Mouse (Mus musculus): ENCODE results near the gene Nr1h2. TPM values are rescaled to one million over a fixed set of nuclear protein-coding genes. Genes with fewer than 3 reads are reported as not detected.
A peak's percentile ranks its signal among the peaks of the same experiment; 100 is the strongest.

The Nr1h2 gene
- total and polyA plus RNA-seq, 3 experiments: 49.7 to 84.8 (median 53.7) TPM

DNA sequence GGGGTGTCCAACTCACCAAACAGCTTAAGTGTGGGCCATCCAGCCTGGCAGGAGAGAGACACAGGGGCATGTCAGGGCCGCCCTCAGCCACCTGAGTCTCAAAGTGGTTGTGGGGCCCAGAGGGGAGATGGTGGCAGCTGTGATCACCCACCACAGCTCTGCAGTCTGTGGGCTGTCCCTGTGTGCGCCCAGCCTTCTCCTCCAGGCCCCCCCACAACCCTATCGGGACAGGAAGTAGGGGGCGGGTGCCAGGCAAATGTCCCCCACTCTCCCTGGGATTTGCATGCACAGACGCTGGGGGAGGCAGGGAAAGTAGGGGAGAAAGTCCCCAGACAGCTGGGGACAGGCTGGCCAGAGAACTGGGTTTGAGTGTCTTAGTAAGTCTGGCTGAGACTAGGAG lies 22.5 kb downstream of the Nr1h2 start:
- no peaks in the 10 kb centered on the region for H3K79me2 ChIP-seq (replicated peaks; ENCODE audit: control insufficient read depth, insufficient read depth, low read length)
- no peak for DNase-seq
- no peak overlapping the region for H3K9ac ChIP-seq (ENCODE audit: low read depth, low read length)
- H3K27me3 ChIP-seq (ENCODE audit: control insufficient read depth, insufficient read depth, low read length): no peaks in the 10 kb centered on the region
- TF ChIP-seq POLR2A (IDR thresholded peaks at IDR 0.05; ENCODE audit: insufficient read depth, low read depth, low read length) (no peak), EP300 (IDR thresholded peaks at IDR 0.05; ENCODE audit: insufficient read depth, low read depth, low read length) (no peak), CTCF (IDR thresholded peaks at IDR 0.05) (no peak)
- intact Hi-C loops (cut with DNase I): no loop called here
- H3K27ac ChIP-seq: no peak overlapping the region
- H3K4me1 ChIP-seq (ENCODE audit: control insufficient read depth, insufficient read depth, low read length): no peaks in the 10 kb centered on the region
- no peak overlapping the region for H3K4me3 ChIP-seq
- no peaks in the 10 kb centered on the region for H3K36me3 ChIP-seq (ENCODE audit: control insufficient read depth, insufficient read depth, low read length)
- 26% methylated on average over 5 of the region's 5 CpGs for WGBS

DNA sequence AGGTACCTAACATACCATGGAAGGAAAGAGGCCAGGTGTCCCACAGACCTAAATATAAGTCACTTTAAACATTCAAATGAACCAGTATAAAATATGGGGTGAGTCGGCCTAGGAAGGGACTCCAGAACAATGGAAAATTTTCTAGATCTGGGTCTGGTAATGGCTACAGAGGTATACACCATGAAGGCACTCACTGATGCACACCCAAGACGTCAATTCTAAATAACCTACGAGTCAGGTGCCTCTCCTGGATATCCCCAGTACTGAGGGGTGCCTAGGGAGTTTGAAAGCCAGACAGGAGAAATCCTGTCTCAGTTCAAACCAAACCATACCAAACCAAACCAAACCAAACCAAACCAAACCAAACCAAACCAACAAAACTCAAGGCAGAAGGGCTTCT lies 23.2 kb downstream of the Nr1h2 start:
- Histone ChIP-seq H3K36me3 (ENCODE audit: control insufficient read depth, insufficient read depth, low read length) (no peaks in the 10 kb centered on the region), H3K79me2 (replicated peaks; ENCODE audit: control insufficient read depth, insufficient read depth, low read length) (no peaks in the 10 kb centered on the region), H3K4me1 (ENCODE audit: control insufficient read depth, insufficient read depth, low read length) (peaks cover under 1% of the 10 kb centered on the region), H3K27ac (no peak overlapping the region), H3K27me3 (ENCODE audit: control insufficient read depth, insufficient read depth, low read length) (no peaks in the 10 kb centered on the region), H3K9ac (ENCODE audit: low read depth, low read length) (no peak overlapping the region), H3K4me3 (no peak overlapping the region)
- DNase-seq: no peak
- intact Hi-C loops (cut with DNase I): no loop called here
- WGBS: 79% methylated on average over 3 of the region's 3 CpGs
- TF ChIP-seq POLR2A (IDR thresholded peaks at IDR 0.05; ENCODE audit: insufficient read depth, low read depth, low read length) (no peak), EP300 (IDR thresholded peaks at IDR 0.05; ENCODE audit: insufficient read depth, low read depth, low read length) (no peak), CTCF (IDR thresholded peaks at IDR 0.05) (no peak)

DNA sequence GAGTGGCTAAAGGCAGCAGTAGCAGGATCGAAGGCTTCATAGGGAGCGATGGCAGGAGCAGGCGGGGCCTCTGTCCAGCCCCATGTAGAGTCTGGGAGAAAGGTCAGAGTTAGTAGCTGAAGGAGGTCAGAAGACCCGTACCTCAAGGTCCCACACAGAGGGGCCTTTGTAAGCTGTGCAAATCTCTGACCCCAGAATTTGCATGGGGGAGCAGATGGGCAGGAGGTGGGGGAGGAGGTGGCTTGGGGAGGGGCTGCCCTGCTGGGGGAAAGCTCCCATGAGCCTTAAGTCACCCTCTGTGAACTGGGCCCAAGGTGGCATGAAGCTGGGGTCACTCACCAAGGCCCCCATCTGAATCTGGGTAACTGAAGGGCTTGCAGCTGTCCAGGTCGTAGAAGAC lies 24.2 kb downstream of the Nr1h2 start:
- no peaks in the 10 kb centered on the region for H3K79me2 ChIP-seq (replicated peaks; ENCODE audit: control insufficient read depth, insufficient read depth, low read length)
- no peak overlapping the region for H3K27ac ChIP-seq
- DNase-seq: no peak
- H3K4me1 ChIP-seq (ENCODE audit: control insufficient read depth, insufficient read depth, low read length): peaks cover 4% of the 10 kb centered on the region
- no peaks in the 10 kb centered on the region for H3K36me3 ChIP-seq (ENCODE audit: control insufficient read depth, insufficient read depth, low read length)
- TF ChIP-seq CTCF (IDR thresholded peaks at IDR 0.05) (no peak), POLR2A (IDR thresholded peaks at IDR 0.05; ENCODE audit: insufficient read depth, low read depth, low read length) (no peak)
- H3K27me3 ChIP-seq (ENCODE audit: control insufficient read depth, insufficient read depth, low read length): no peaks in the 10 kb centered on the region
- intact Hi-C loops (cut with DNase I): no loop called here
- no peak overlapping the region for H3K9ac ChIP-seq (ENCODE audit: low read depth, low read length)
- H3K4me3 ChIP-seq: no peak overlapping the region
- WGBS: 73% methylated on average over 5 of the region's 5 CpGs

DNA sequence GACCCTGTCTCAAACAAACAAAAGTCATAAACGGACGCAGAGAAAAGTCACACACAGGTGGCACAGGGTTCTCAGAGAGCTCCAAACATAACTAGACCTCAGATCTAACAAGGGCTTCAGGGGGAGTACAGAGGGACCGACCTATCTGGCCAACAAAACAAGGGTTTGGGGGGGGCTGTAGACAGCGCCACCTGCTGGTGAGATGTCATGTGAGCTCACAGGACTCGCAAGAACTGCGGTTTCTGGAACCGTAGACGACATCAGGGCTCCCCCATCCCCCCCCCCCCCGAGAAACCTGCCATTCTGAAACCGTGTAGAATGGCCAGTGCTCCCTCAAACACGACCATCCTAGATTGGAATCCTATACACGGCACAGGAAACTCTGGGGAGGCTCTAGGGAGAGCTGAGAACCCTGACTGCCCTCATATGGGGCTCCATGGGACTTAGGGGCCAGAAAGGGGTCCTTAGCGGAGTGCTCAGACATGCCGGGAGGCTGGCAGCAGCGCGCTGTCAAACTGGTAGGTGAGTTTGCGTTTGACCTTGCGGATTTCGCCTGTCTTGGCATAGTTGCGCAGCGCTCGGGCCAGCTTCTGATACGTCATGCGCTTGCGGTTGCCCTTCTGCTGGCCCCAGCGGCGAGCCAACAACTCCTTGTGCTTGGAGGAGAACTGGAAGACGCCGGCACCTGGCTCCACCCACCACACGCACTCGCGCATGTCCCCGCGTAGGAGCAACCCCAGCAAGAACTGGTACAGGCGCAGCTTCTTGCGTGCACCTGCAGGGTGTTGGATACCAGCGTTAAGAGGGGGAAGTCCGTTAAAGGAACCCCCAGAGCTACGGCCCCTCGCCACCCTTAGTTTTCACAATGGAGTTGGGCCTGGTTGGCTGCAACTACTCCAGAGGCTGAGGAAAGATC lies 26.0 kb downstream of the Nr1h2 start:
- Histone ChIP-seq H3K27me3 (ENCODE audit: control insufficient read depth, insufficient read depth, low read length) (no peaks in the 10 kb centered on the region), H3K79me2 (replicated peaks; ENCODE audit: control insufficient read depth, insufficient read depth, low read length) (no peaks in the 10 kb centered on the region), H3K4me1 (ENCODE audit: control insufficient read depth, insufficient read depth, low read length) (peaks cover 4% of the 10 kb centered on the region), H3K27ac (peak overlapping the region; percentile 84), H3K36me3 (ENCODE audit: control insufficient read depth, insufficient read depth, low read length) (no peaks in the 10 kb centered on the region), H3K9ac (ENCODE audit: low read depth, low read length) (peak overlapping the region; percentile 60), H3K4me3 (peak overlapping the region; percentile 55)
- WGBS: 7% methylated on average over 40 of the region's 40 CpGs
- no peak for TF ChIP-seq EP300 (IDR thresholded peaks at IDR 0.05; ENCODE audit: insufficient read depth, low read depth, low read length)
- TF ChIP-seq CTCF (IDR thresholded peaks at IDR 0.05): peak; percentile 83
- peak; percentile 52; the same call in 1 of the 2 replicates for TF ChIP-seq POLR2A (IDR thresholded peaks at IDR 0.05; ENCODE audit: insufficient read depth, low read depth, low read length)
- intact Hi-C loops (cut with DNase I): loop anchor here (2.0 kb wide), 1 partner anchor 19 kb away; no protein-coding TSS in a partner anchor
- DNase-seq: peak; percentile 77 to 85

DNA sequence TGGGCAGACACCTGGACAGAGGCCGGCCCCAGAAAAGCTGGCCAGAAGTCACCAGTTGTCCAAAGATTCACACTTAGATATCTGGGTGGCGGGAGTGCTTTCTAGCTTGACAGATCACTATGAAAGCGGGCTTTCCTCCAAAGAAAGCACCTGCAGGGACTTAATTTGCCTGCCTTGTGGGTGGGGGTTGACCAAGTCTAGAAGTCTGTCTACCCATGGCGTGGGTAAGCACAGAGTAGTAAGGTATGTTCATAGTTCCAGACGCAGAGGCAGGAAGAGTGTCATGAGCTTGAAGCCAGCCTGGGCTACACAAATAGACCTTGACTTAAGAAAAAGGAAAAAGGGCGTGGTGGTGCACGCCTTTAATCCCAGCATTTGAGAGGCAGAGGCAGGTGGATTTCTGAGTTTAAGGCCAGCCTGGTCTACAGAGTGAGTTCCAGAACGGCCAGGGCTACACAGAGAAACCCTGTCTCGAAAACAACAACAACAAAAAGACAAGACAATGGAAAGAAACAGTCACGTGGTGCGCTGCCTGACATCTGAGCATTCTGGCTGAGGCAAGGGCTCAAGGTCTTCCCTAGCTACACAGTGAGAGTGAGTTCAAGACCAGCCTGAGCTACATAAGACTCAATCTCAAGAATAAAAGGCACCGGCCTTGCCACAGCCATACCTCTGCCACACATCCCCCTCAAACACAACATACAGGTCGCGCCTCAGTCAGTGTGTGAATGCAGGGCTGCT lies 27.2 kb downstream of the Nr1h2 start:
- H3K9ac ChIP-seq (ENCODE audit: low read depth, low read length): no peak overlapping the region
- intact Hi-C loops (cut with DNase I): loop anchor here (2.0 kb wide), 1 partner anchor 20 kb away; no protein-coding TSS in a partner anchor
- H3K4me1 ChIP-seq (ENCODE audit: control insufficient read depth, insufficient read depth, low read length): peaks cover 4% of the 10 kb centered on the region
- no peaks in the 10 kb centered on the region for H3K36me3 ChIP-seq (ENCODE audit: control insufficient read depth, insufficient read depth, low read length)
- TF ChIP-seq CTCF (IDR thresholded peaks at IDR 0.05): no peak
- no peak for TF ChIP-seq POLR2A (IDR thresholded peaks at IDR 0.05; ENCODE audit: insufficient read depth, low read depth, low read length)
- no peak for TF ChIP-seq EP300 (IDR thresholded peaks at IDR 0.05; ENCODE audit: insufficient read depth, low read depth, low read length)
- no peaks in the 10 kb centered on the region for H3K27me3 ChIP-seq (ENCODE audit: control insufficient read depth, insufficient read depth, low read length)
- DNase-seq: no peak
- H3K79me2 ChIP-seq (replicated peaks; ENCODE audit: control insufficient read depth, insufficient read depth, low read length): no peaks in the 10 kb centered on the region
- no peak overlapping the region for H3K27ac ChIP-seq
- 89% methylated on average over 14 of the region's 14 CpGs for WGBS
- no peak overlapping the region for H3K4me3 ChIP-seq

All from heart, adult 2 months (tissue).